Mouse (Mus musculus): ENCODE results near the gene Ascc3. TPM values are rescaled to one million over a fixed set of nuclear protein-coding genes. Genes with fewer than 3 reads are reported as not detected.

The Ascc3 gene
- 10 to 100 TPM; 16.0 to 16.9 TPM for total RNA-seq (2021)
- long read RNA-seq, experiment 1, full-length matches to known transcripts, result 2 of 9 reads
- long read RNA-seq, experiment 1, partial matches to known transcripts, result 6 of 9 reads
- long read RNA-seq, experiment 1, other reads (novel, unspliced or antisense), result 1 of 9 reads
- long read RNA-seq, experiment 2, full-length matches to known transcripts, result 1 of 4 reads
- long read RNA-seq, experiment 2, partial matches to known transcripts, result 1 of 4 reads
- long read RNA-seq, experiment 2, other reads (novel, unspliced or antisense), result 2 of 4 reads

GRCm38 (mm10) chr10:50592355-50593293, at the start of gene Ascc3:
Gene Ascc3, plus strand, starts transcription at chr10:50592669.
- TF ChIP-seq CTCF (IDR thresholded peaks at IDR 0.05), result no peak
- Histone ChIP-seq H3K4me3 (peak within 1 kb of the TSS; percentile 83), H3K27ac (peak within 1 kb of the TSS; percentile 99)
- DNase-seq, result peak; percentile 95
- intact Hi-C loops (cut with DNase I), result loop anchor here (5.0 kb wide), 1 partner anchor 305 kb away; no protein-coding TSS in a partner anchor

GRCm38 (mm10) chr10:50584721-50585120, 7.7 kb upstream of the Ascc3 start:
- no peak for DNase-seq
- TF ChIP-seq CTCF (IDR thresholded peaks at IDR 0.05), result no peak
- no peak overlapping the region for H3K4me3 ChIP-seq
- intact Hi-C loops (cut with DNase I), result no loop called here
- no peak overlapping the region for H3K27ac ChIP-seq

- no peak for DNase-seq
- H3K27ac ChIP-seq, result no peak overlapping the region
- no peak overlapping the region for H3K4me3 ChIP-seq
- no peak for TF ChIP-seq CTCF (IDR thresholded peaks at IDR 0.05)
- intact Hi-C loops (cut with DNase I), result no loop called here
These were observed 5.9 kb upstream of the Ascc3 start for GRCm38 (mm10) chr10:50586556-50586955.

GRCm38 (mm10) chr10:50593371-50593770, 902 bp downstream of the Ascc3 start:
- Histone ChIP-seq H3K27ac (peak overlapping the region; percentile 99), H3K4me3 (peak overlapping the region; percentile 83)
- TF ChIP-seq CTCF (IDR thresholded peaks at IDR 0.05), result no peak
- intact Hi-C loops (cut with DNase I), result loop anchor here (5.0 kb wide), 1 partner anchor 304 kb away; no protein-coding TSS in a partner anchor
- DNase-seq, result no peak

GRCm38 (mm10) chr10:50595340-50595739, 2.9 kb downstream of the Ascc3 start:
- Histone ChIP-seq H3K27ac (no peak overlapping the region), H3K4me3 (no peak overlapping the region)
- intact Hi-C loops (cut with DNase I), result no loop called here
- no peak for DNase-seq
- TF ChIP-seq CTCF (IDR thresholded peaks at IDR 0.05), result no peak

GRCm38 (mm10) chr10:50604919-50605318, 12.4 kb downstream of the Ascc3 start:
- TF ChIP-seq CTCF (IDR thresholded peaks at IDR 0.05), result no peak
- no peak for DNase-seq
- H3K4me3 ChIP-seq, result no peak overlapping the region
- no peak overlapping the region for H3K27ac ChIP-seq
- intact Hi-C loops (cut with DNase I), result no loop called here

GRCm38 (mm10) chr10:50613840-50614239, 21.4 kb downstream of the Ascc3 start:
- DNase-seq, result no peak
- no peak overlapping the region for H3K27ac ChIP-seq
- TF ChIP-seq CTCF (IDR thresholded peaks at IDR 0.05), result no peak
- intact Hi-C loops (cut with DNase I), result no loop called here
- no peak overlapping the region for H3K4me3 ChIP-seq

- Histone ChIP-seq H3K27ac (no peak overlapping the region), H3K4me3 (no peak overlapping the region)
- intact Hi-C loops (cut with DNase I), result no loop called here
- DNase-seq, result no peak
- no peak for TF ChIP-seq CTCF (IDR thresholded peaks at IDR 0.05)
These were observed 33.4 kb downstream of the Ascc3 start for GRCm38 (mm10) chr10:50625874-50626273.

GRCm38 (mm10) chr10:50639607-50640006, 47.1 kb downstream of the Ascc3 start:
- intact Hi-C loops (cut with DNase I), result no loop called here
- no peak overlapping the region for H3K27ac ChIP-seq
- DNase-seq, result no peak
- no peak for TF ChIP-seq CTCF (IDR thresholded peaks at IDR 0.05)
- no peak overlapping the region for H3K4me3 ChIP-seq

GRCm38 (mm10) chr10:50650612-50651011, 58.1 kb downstream of the Ascc3 start:
- H3K27ac ChIP-seq, result no peak overlapping the region
- no peak for TF ChIP-seq CTCF (IDR thresholded peaks at IDR 0.05)
- no peak for DNase-seq
- H3K4me3 ChIP-seq, result no peak overlapping the region
- intact Hi-C loops (cut with DNase I), result no loop called here

GRCm38 (mm10) chr10:50653551-50653950, 61.1 kb downstream of the Ascc3 start:
- H3K4me3 ChIP-seq, result no peak overlapping the region
- intact Hi-C loops (cut with DNase I), result no loop called here

GRCm38 (mm10) chr10:50657352-50657751, 64.9 kb downstream of the Ascc3 start:
- intact Hi-C loops (cut with DNase I), result no loop called here
- peak; percentile 55 for TF ChIP-seq CTCF (IDR thresholded peaks at IDR 0.05)
- Histone ChIP-seq H3K4me3 (no peak overlapping the region), H3K27ac (no peak overlapping the region)
- DNase-seq, result no peak

More at GRCm38 (mm10) chr10:50653551-50653950, 61.1 kb downstream of the Ascc3 start:
- H3K27ac ChIP-seq, result no peak overlapping the region
- no peak for DNase-seq
- no peak for TF ChIP-seq CTCF (IDR thresholded peaks at IDR 0.05)

- no peak overlapping the region for H3K4me3 ChIP-seq
- H3K27ac ChIP-seq, result no peak overlapping the region
- intact Hi-C loops (cut with DNase I), result no loop called here
- no peak for DNase-seq
- no peak for TF ChIP-seq CTCF (IDR thresholded peaks at IDR 0.05)
These were observed 79.0 kb downstream of the Ascc3 start for GRCm38 (mm10) chr10:50671517-50671916.
